Mouse (Mus musculus) forebrain, embryonic 10.5 days (tissue): ENCODE results near the gene Clrn1. TPM values are rescaled to one million over a fixed set of nuclear protein-coding genes. Genes with fewer than 3 reads are reported as not detected.
A peak's percentile ranks its signal among the peaks of the same experiment; 100 is the strongest.

Experiments
- DNase-seq: peaks from one replicate; pipeline ENCODE4 v3.0.0-alpha.2; 2017; ENCODE audit warnings: low spot score; ENCODE audit errors: extremely low spot score
- H3K27ac ChIP-seq: fragments of 300-500 bp; sonication (generic); 2 replicates; pipeline ENCODE4 v1.5.1; 2016; ENCODE audit warnings: mild to moderate bottlenecking
- H3K27me3 ChIP-seq: fragments of 300-500 bp; sonication (generic); 2 replicates; pipeline ENCODE4 v1.6.1; 2016; ENCODE audit warnings: mild to moderate bottlenecking; ENCODE audit not compliant: poor library complexity, severe bottlenecking
- H3K36me3 ChIP-seq: fragments of 300-500 bp; sonication (generic); replicated peaks from 2 replicates; pipeline ENCODE4 v1.6.1; 2016; ENCODE audit warnings: mild to moderate bottlenecking, moderate library complexity
- H3K4me1 ChIP-seq: fragments of 300-500 bp; sonication (generic); 2 replicates; pipeline ENCODE4 v1.6.1; 2016
- H3K4me3 ChIP-seq: fragments of 300-500 bp; sonication (generic); 2 replicates; pipeline ENCODE4 v1.5.1; 2016; ENCODE audit warnings: mild to moderate bottlenecking, moderate library complexity
- H3K9me3 ChIP-seq: fragments of 300-500 bp; sonication (generic); 2 replicates; pipeline ENCODE4 v1.6.1; 2016; ENCODE audit warnings: mild to moderate bottlenecking, moderate library complexity
- WGBS: fragments of 180-500 bp; shearing (Covaris S2); methylation state at CpG from one replicate; pipeline ENCODE4 v1.1.7; 2016; 5-methylcytosine and 5-hydroxymethylcytosine counted together
- polyA plus RNA-seq: library from polyadenylated mRNA; unstranded; fragments of >200 nt; fragmentation: Nextera tagmentation; extraction: Ambion mirVana; gene quantifications from 2 replicates; pipeline ENCODE4 v1.2.1, GENCODE M21; 2016

Clrn1 gene
- 0.15 TPM in 1 of 2 replicates, not detected in the other for polyA plus RNA-seq

- peaks cover 53% of the 10 kb centered on the region for H3K4me1 ChIP-seq
- no peaks in the 10 kb centered on the region for H3K9me3 ChIP-seq
- H3K36me3 ChIP-seq: no peaks in the 10 kb centered on the region
- 74% methylated on average over 20 of the region's 20 CpGs for WGBS
- DNase-seq: no peak
- no peaks in the 10 kb centered on the region for H3K27me3 ChIP-seq
- peak within 1 kb of the TSS; percentile 56 for H3K27ac ChIP-seq
- H3K4me3 ChIP-seq: no peak within 1 kb of the TSS
Observed at GRCm38 (mm10) chr3:58884801-58885573, at the start of gene Clrn1. TSS of gene Clrn1 (minus strand) at chr3:58885340.

DNA sequence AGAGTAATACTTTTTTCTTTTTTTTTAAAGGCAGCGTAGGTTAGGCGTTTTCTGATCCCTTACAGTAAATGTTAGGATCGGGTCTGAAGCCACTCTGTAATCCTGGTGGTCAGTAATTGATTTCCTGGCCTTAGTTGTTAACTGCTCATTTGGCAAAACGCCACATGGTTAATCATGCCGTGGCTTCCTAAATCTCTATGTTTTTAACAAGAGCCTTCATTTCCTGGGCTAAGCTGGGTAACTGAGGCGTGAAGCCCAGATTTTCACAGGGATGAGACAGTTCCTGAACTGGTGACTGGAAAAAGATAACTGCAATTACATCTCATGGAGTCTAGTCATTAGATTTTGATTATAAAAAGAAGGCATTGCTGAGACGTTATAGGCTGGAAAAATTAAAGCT is 38.9 kb upstream of the Clrn1 start:
- Histone ChIP-seq H3K36me3 (no peaks in the 10 kb centered on the region), H3K27ac (no peak overlapping the region), H3K4me3 (no peak overlapping the region), H3K4me1 (peaks cover 13% of the 10 kb centered on the region), H3K27me3 (no peaks in the 10 kb centered on the region), H3K9me3 (peaks cover 5% of the 10 kb centered on the region; the same call in 1 of the 2 replicates)
- WGBS: 77% methylated on average over 7 of the region's 7 CpGs
- DNase-seq: no peak

GRCm38 (mm10) chr3:58923140-58923539 is 38.0 kb upstream of the Clrn1 start:
- Histone ChIP-seq H3K4me1 (peaks cover 13% of the 10 kb centered on the region), H3K27ac (no peak overlapping the region), H3K9me3 (peaks cover 5% of the 10 kb centered on the region; the same call in 1 of the 2 replicates), H3K4me3 (no peak overlapping the region), H3K36me3 (no peaks in the 10 kb centered on the region), H3K27me3 (no peaks in the 10 kb centered on the region)
- no peak for DNase-seq
- 93% methylated on average over 6 of the region's 11 CpGs for WGBS

GRCm38 (mm10) chr3:58922636-58923035 is 37.5 kb upstream of the Clrn1 start:
- Histone ChIP-seq H3K9me3 (peaks cover 5% of the 10 kb centered on the region; the same call in 1 of the 2 replicates), H3K36me3 (no peaks in the 10 kb centered on the region), H3K27me3 (no peaks in the 10 kb centered on the region), H3K4me3 (no peak overlapping the region), H3K27ac (no peak overlapping the region), H3K4me1 (peaks cover 13% of the 10 kb centered on the region)
- no peak for DNase-seq
- 81% methylated on average over 7 of the region's 7 CpGs for WGBS

- H3K4me1 ChIP-seq: peaks cover 13% of the 10 kb centered on the region
- no peak overlapping the region for H3K27ac ChIP-seq
- 81% methylated on average over 5 of the region's 5 CpGs for WGBS
- H3K4me3 ChIP-seq: no peak overlapping the region
- no peaks in the 10 kb centered on the region for H3K36me3 ChIP-seq
- H3K27me3 ChIP-seq: no peaks in the 10 kb centered on the region
- no peak for DNase-seq
- H3K9me3 ChIP-seq: peaks cover 5% of the 10 kb centered on the region; the same call in 1 of the 2 replicates
Observed at GRCm38 (mm10) chr3:58921316-58921715, 36.2 kb upstream of the Clrn1 start.

DNA sequence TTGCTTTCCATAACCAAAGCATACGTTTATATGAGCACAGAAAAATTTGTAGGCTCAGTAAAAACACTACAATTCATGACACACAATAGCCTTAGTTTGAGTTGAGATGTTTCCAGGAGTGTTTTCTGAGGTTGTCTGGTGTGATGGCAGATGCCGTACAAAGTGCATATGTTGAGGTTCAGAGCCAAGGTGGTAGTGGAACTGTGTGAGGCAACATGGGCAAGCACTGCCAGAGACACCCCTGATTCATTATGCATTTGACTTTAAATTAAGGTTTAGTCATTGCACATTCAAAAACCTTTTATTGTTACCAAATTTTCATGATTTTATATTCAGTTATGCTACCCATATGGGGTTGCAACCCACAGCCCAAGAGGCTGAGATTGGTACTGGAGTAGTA is 19.5 kb upstream of the Clrn1 start:
- Histone ChIP-seq H3K27me3 (no peaks in the 10 kb centered on the region), H3K27ac (no peak overlapping the region), H3K4me1 (no peaks in the 10 kb centered on the region), H3K36me3 (no peaks in the 10 kb centered on the region), H3K4me3 (no peak overlapping the region), H3K9me3 (no peaks in the 10 kb centered on the region)
- 88% methylated on average over 2 of the region's 2 CpGs for WGBS
- DNase-seq: no peak

GRCm38 (mm10) chr3:58902051-58902758 is 17.1 kb upstream of the Clrn1 start:
- 95% methylated on average over 13 of the region's 13 CpGs for WGBS
- no peaks in the 10 kb centered on the region for H3K36me3 ChIP-seq
- H3K4me3 ChIP-seq: no peak overlapping the region
- no peak for DNase-seq
- no peaks in the 10 kb centered on the region for H3K27me3 ChIP-seq
- no peaks in the 10 kb centered on the region for H3K9me3 ChIP-seq
- no peaks in the 10 kb centered on the region; the same call in 1 of the 2 replicates for H3K4me1 ChIP-seq
- H3K27ac ChIP-seq: no peak overlapping the region

- Histone ChIP-seq H3K27me3 (no peaks in the 10 kb centered on the region), H3K4me3 (no peak overlapping the region), H3K4me1 (peaks cover under 1% of the 10 kb centered on the region; the same call in 1 of the 2 replicates), H3K27ac (no peak overlapping the region), H3K36me3 (no peaks in the 10 kb centered on the region), H3K9me3 (no peaks in the 10 kb centered on the region)
- 90% methylated on average over 5 of the region's 5 CpGs for WGBS
- no peak for DNase-seq
Observed at GRCm38 (mm10) chr3:58895131-58895530, 10.0 kb upstream of the Clrn1 start.

DNA sequence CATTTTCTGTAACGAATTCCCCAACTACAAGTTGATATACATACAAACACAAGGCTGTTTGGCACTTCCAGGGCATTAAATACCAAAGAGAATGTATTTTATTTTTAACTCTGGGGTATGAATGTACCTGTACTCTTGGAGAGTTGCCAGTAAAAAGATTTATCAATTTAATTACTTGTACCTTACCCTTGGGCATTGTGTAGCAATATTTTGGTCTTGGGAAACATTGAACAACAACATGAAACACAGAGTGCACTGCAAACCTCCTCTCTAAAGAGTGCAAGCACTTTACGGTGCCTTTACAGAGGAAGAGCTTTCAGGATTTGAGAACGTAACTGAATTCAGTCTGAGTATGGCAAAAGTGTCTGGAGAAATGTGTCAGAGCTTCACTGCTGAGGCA is 9.4 kb upstream of the Clrn1 start:
- no peak for DNase-seq
- Histone ChIP-seq H3K27ac (no peak overlapping the region), H3K9me3 (no peaks in the 10 kb centered on the region), H3K4me1 (peaks cover 7% of the 10 kb centered on the region), H3K4me3 (no peak overlapping the region), H3K36me3 (no peaks in the 10 kb centered on the region), H3K27me3 (no peaks in the 10 kb centered on the region)
- 90% methylated on average over 3 of the region's 3 CpGs for WGBS

- 68% methylated on average over 3 of the region's 3 CpGs for WGBS
Observed at GRCm38 (mm10) chr3:58889670-58890069, 4.5 kb upstream of the Clrn1 start.

GRCm38 (mm10) chr3:58888131-58888715 is 3.1 kb upstream of the Clrn1 start:
- Histone ChIP-seq H3K9me3 (no peaks in the 10 kb centered on the region), H3K4me1 (peaks cover 23% of the 10 kb centered on the region), H3K27me3 (no peaks in the 10 kb centered on the region), H3K27ac (no peak overlapping the region), H3K4me3 (no peak overlapping the region), H3K36me3 (no peaks in the 10 kb centered on the region)
- no peak for DNase-seq
- 86% methylated on average over 7 of the region's 7 CpGs for WGBS

More at GRCm38 (mm10) chr3:58889670-58890069, 4.5 kb upstream of the Clrn1 start:
- Histone ChIP-seq H3K4me3 (no peak overlapping the region), H3K36me3 (no peaks in the 10 kb centered on the region), H3K27ac (0 out of 2 replicates have a peak overlapping the region, but pooled peaks have one; percentile 6), H3K27me3 (no peaks in the 10 kb centered on the region), H3K9me3 (no peaks in the 10 kb centered on the region), H3K4me1 (peaks cover 18% of the 10 kb centered on the region)
- DNase-seq: no peak

DNA sequence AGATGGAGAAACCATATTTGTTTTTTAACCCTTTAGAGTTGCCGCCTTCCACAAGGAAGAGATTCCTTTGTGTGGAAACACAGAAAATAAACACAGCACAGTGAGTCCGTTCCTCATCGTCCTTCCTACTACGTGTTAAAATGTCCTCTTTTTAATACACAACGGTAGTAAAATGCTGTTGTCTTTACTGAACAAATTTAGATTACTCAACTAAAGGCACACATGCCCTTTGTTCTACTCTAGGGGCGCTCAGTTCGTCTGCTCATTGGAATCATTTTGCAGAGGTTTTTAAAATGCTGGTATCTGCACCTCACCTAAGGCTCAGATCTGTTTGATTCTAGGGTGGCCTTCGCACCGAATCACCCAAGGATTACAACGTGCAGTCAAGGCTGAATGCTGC is 2.6 kb upstream of the Clrn1 start:
- peaks cover 28% of the 10 kb centered on the region for H3K4me1 ChIP-seq
- no peak overlapping the region for H3K27ac ChIP-seq
- H3K36me3 ChIP-seq: no peaks in the 10 kb centered on the region
- no peak overlapping the region for H3K4me3 ChIP-seq
- H3K27me3 ChIP-seq: no peaks in the 10 kb centered on the region
- WGBS: 94% methylated on average over 10 of the region's 10 CpGs
- DNase-seq: no peak
- H3K9me3 ChIP-seq: no peaks in the 10 kb centered on the region

- Histone ChIP-seq H3K4me1 (peaks cover 47% of the 10 kb centered on the region), H3K36me3 (no peaks in the 10 kb centered on the region), H3K27me3 (0 out of 2 replicates have a peak, but pooled peaks cover 7% of the 10 kb centered on the region), H3K4me3 (no peak overlapping the region), H3K9me3 (no peaks in the 10 kb centered on the region), H3K27ac (no peak overlapping the region)
- DNase-seq: no peak
Observed at GRCm38 (mm10) chr3:58883511-58883907, 1.6 kb downstream of the Clrn1 start.
